In genomic region chrX:100556026-100556425, GRCm38 (mm10) we compare ENCODE assay signal across 46 mouse cellular contexts. TPM values are rescaled to one million over a fixed set of nuclear protein-coding genes. Genes with fewer than 3 reads are reported as not detected.
"Had no signal": no experiment of that assay in that cellular context is flagged by ENCODE, and none has a peak within 500 bp of the region (broad histone marks: within the 10 kb centered on the region; RNA-seq: fewer than 3 reads in every experiment).

No protein-coding gene starts in this region.

- H3K27ac ChIP-seq: left cerebral cortex, adult 2 months; limb, embryonic 10.5 days; limb, embryonic 12.5 days; limb, embryonic 13.5 days; limb, embryonic 15.5 days; liver, embryonic 12.5 days; liver, embryonic 13.5 days; liver, embryonic 14.5 days; liver, embryonic 15.5 days; lung, embryonic 15.5 days; macrophage; midbrain, embryonic 10.5 days; midbrain, embryonic 12.5 days; midbrain, embryonic 13.5 days; midbrain, embryonic 15.5 days; neural tube, embryonic 12.5 days had no signal

- DNase-seq: left cerebral cortex, postnatal 4 days; liver, embryonic 13.5 days; lung, adult 18-20 months; lung, adult 2 months; lung, embryonic 14.5 days; lung, postnatal 10 days; lung, postnatal 14 days; lung, postnatal 36 days; lung, postnatal 4 days; midbrain, embryonic 14.5 days had no signal

- H3K4me2 ChIP-seq: limb, embryonic 12.5 days; limb, embryonic 13.5 days; limb, embryonic 15.5 days; liver, embryonic 11.5 days; liver, embryonic 12.5 days; liver, embryonic 13.5 days; liver, embryonic 15.5 days; lung, embryonic 14.5 days; lung, embryonic 15.5 days; midbrain, embryonic 11.5 days; midbrain, embryonic 12.5 days; midbrain, embryonic 13.5 days; midbrain, embryonic 15.5 days; neural tube, embryonic 12.5 days had no signal

- H3K27me3 ChIP-seq: liver, embryonic 12.5 days; liver, embryonic 13.5 days; liver, embryonic 15.5 days; lung, embryonic 15.5 days; midbrain, embryonic 13.5 days; midbrain, embryonic 15.5 days; neural tube, embryonic 12.5 days had no signal

- H3K9ac ChIP-seq: limb, embryonic 12.5 days; limb, embryonic 13.5 days; limb, embryonic 15.5 days; liver, embryonic 12.5 days; liver, embryonic 13.5 days; liver, embryonic 14.5 days; liver, embryonic 15.5 days; lung, embryonic 14.5 days; lung, embryonic 15.5 days; midbrain, embryonic 12.5 days; midbrain, embryonic 13.5 days; midbrain, embryonic 15.5 days; neural tube, embryonic 12.5 days had no signal

- H3K36me3 ChIP-seq: limb, embryonic 10.5 days; limb, embryonic 12.5 days; limb, embryonic 13.5 days; limb, embryonic 15.5 days; liver, embryonic 12.5 days; liver, embryonic 13.5 days; liver, embryonic 15.5 days; lung, embryonic 15.5 days; midbrain, embryonic 10.5 days; midbrain, embryonic 12.5 days; midbrain, embryonic 13.5 days; midbrain, embryonic 15.5 days; neural tube, embryonic 12.5 days had no signal

- H3K4me3 ChIP-seq: left cerebral cortex, adult 2 months; limb, embryonic 10.5 days; limb, embryonic 12.5 days; limb, embryonic 13.5 days; limb, embryonic 15.5 days; liver, embryonic 12.5 days; liver, embryonic 13.5 days; liver, embryonic 15.5 days; lung, embryonic 15.5 days; megakaryocyte, embryonic 14.5 days; midbrain, embryonic 10.5 days; midbrain, embryonic 12.5 days; midbrain, embryonic 13.5 days; midbrain, embryonic 15.5 days; myocyte; neural tube, embryonic 12.5 days had no signal

- ATAC-seq: liver, embryonic 12.5 days; lung, postnatal 0 days; midbrain, embryonic 13.5 days; midbrain, embryonic 15.5 days; midbrain, embryonic 16.5 days had no signal

- H3K9me3 ChIP-seq: limb, embryonic 10.5 days; limb, embryonic 12.5 days; limb, embryonic 13.5 days; limb, embryonic 15.5 days; liver, embryonic 12.5 days; liver, embryonic 13.5 days; liver, embryonic 15.5 days; lung, embryonic 15.5 days; megakaryocyte, embryonic 14.5 days; midbrain, embryonic 10.5 days; midbrain, embryonic 12.5 days; midbrain, embryonic 13.5 days; midbrain, embryonic 15.5 days; neural tube, embryonic 12.5 days had no signal

- H3K4me1 ChIP-seq: limb, embryonic 10.5 days; limb, embryonic 12.5 days; limb, embryonic 13.5 days; limb, embryonic 15.5 days; liver, embryonic 12.5 days; liver, embryonic 13.5 days; liver, embryonic 15.5 days; lung, embryonic 15.5 days; megakaryocyte, embryonic 14.5 days; midbrain, embryonic 10.5 days; midbrain, embryonic 12.5 days; midbrain, embryonic 13.5 days; midbrain, embryonic 15.5 days; neural tube, embryonic 12.5 days had no signal

RNA-seq across cellular contexts. Expression of gene Awat1, which starts 16.0 kb away (rescaled TPM):
- total RNA-seq: left cerebral cortex, adult 18-20 months; left cerebral cortex, adult 2 months; left cerebral cortex, adult 8-10 months; left cerebral cortex, postnatal 10 days; left cerebral cortex, postnatal 14 days; left cerebral cortex, postnatal 25 days; left cerebral cortex, postnatal 36 days; left cerebral cortex, postnatal 4 days; liver, adult 2 months; megakaryocyte-erythroid progenitor cell, adult 5-6 weeks; midbrain, postnatal 0 days; monocyte, adult 5-6 weeks had no signal
- polyA plus RNA-seq: limb, embryonic 10.5 days; limb, embryonic 11.5 days; limb, embryonic 12.5 days; limb, embryonic 13.5 days; limb, embryonic 14.5 days; limb, embryonic 15.5 days; liver, adult 2 months; liver, embryonic 11.5 days; liver, embryonic 12.5 days; liver, embryonic 13.5 days; liver, embryonic 15.5 days; liver, embryonic 16.5 days; lung, adult 2 months; lung, embryonic 14.5 days; lung, embryonic 15.5 days; lung, embryonic 16.5 days; midbrain, embryonic 10.5 days; midbrain, embryonic 11.5 days; midbrain, embryonic 12.5 days; midbrain, embryonic 13.5 days; midbrain, embryonic 14.5 days; midbrain, embryonic 15.5 days; midbrain, embryonic 16.5 days; midbrain, postnatal 0 days; myocyte; neural tube, embryonic 11.5 days; neural tube, embryonic 12.5 days had no signal

RNA-seq across cellular contexts. Expression of gene Dgat2l6, which starts 31.4 kb away (rescaled TPM):
- total RNA-seq: left cerebral cortex, postnatal 10 days; left cerebral cortex, postnatal 4 days; liver, adult 2 months; megakaryocyte-erythroid progenitor cell, adult 5-6 weeks; midbrain, postnatal 0 days; monocyte, adult 5-6 weeks had no signal
- polyA plus RNA-seq: limb, embryonic 10.5 days; limb, embryonic 11.5 days; limb, embryonic 12.5 days; limb, embryonic 13.5 days; limb, embryonic 14.5 days; liver, adult 2 months; liver, embryonic 11.5 days; liver, embryonic 12.5 days; liver, embryonic 13.5 days; liver, embryonic 14.5 days; liver, embryonic 15.5 days; liver, embryonic 16.5 days; lung, adult 2 months; lung, embryonic 14.5 days; lung, embryonic 15.5 days; lung, embryonic 16.5 days; lung, postnatal 0 days; macrophage; midbrain, embryonic 10.5 days; midbrain, embryonic 11.5 days; midbrain, embryonic 12.5 days; midbrain, embryonic 13.5 days; midbrain, embryonic 14.5 days; midbrain, embryonic 16.5 days; midbrain, postnatal 0 days; myocyte; neural tube, embryonic 11.5 days; neural tube, embryonic 12.5 days had no signal

RNA-seq across cellular contexts. Expression of gene P2ry4, which starts 38.6 kb away (rescaled TPM):
- total RNA-seq: left cerebral cortex, adult 18-20 months; left cerebral cortex, adult 2 months; left cerebral cortex, adult 8-10 months; left cerebral cortex, postnatal 14 days; left cerebral cortex, postnatal 25 days; left cerebral cortex, postnatal 36 days; left cerebral cortex, postnatal 4 days; megakaryocyte-erythroid progenitor cell, adult 5-6 weeks; monocyte, adult 5-6 weeks had no signal
- polyA plus RNA-seq: limb, embryonic 10.5 days; limb, embryonic 11.5 days; limb, embryonic 12.5 days; limb, embryonic 13.5 days; liver, embryonic 11.5 days; lung, embryonic 14.5 days; lung, embryonic 15.5 days; lung, embryonic 16.5 days; lung, postnatal 0 days; macrophage; midbrain, embryonic 10.5 days; midbrain, embryonic 11.5 days; midbrain, embryonic 12.5 days; midbrain, embryonic 13.5 days; midbrain, embryonic 14.5 days; midbrain, embryonic 15.5 days; midbrain, embryonic 16.5 days; midbrain, postnatal 0 days; myocyte; neural tube, embryonic 11.5 days; neural tube, embryonic 12.5 days had no signal

RNA-seq across cellular contexts. Expression of gene Arr3, which starts 49.3 kb away (rescaled TPM):
- total RNA-seq: left cerebral cortex, postnatal 4 days; liver, adult 2 months; megakaryocyte-erythroid progenitor cell, adult 5-6 weeks; midbrain, postnatal 0 days; monocyte, adult 5-6 weeks had no signal
- polyA plus RNA-seq: limb, embryonic 10.5 days; limb, embryonic 11.5 days; limb, embryonic 12.5 days; limb, embryonic 13.5 days; limb, embryonic 14.5 days; limb, embryonic 15.5 days; liver, adult 2 months; liver, embryonic 11.5 days; liver, embryonic 12.5 days; liver, embryonic 13.5 days; liver, embryonic 14.5 days; liver, embryonic 15.5 days; liver, embryonic 16.5 days; lung, adult 2 months; lung, embryonic 14.5 days; lung, embryonic 15.5 days; lung, embryonic 16.5 days; lung, postnatal 0 days; macrophage; midbrain, embryonic 10.5 days; midbrain, embryonic 11.5 days; midbrain, embryonic 12.5 days; midbrain, embryonic 14.5 days; midbrain, embryonic 15.5 days; midbrain, embryonic 16.5 days; myocyte; neural tube, embryonic 11.5 days; neural tube, embryonic 12.5 days had no signal
